Mouse (Mus musculus) forebrain, embryonic 15.5 days (tissue): ENCODE results near the gene Ptprt. TPM values are rescaled to one million over a fixed set of nuclear protein-coding genes. Genes with fewer than 3 reads are reported as not detected.
A peak's percentile ranks its signal among the peaks of the same experiment; 100 is the strongest.

ENCODE experiments used
- ATAC-seq: fragments of 200-750 bp; cut with Nextera tagmentation; replicated peaks from 2 replicates; pipeline ENCODE4 v1.8.0; 2017; ENCODE audit warnings: mild to moderate bottlenecking, moderate TSS enrichment, moderate library complexity
- H3K27ac ChIP-seq: fragments of 300-500 bp; sonication (generic); replicated peaks from 2 replicates; pipeline ENCODE4 v1.5.1; 2015; ENCODE audit warnings: mild to moderate bottlenecking, inconsistent platforms
- H3K27me3 ChIP-seq: fragments of 300-500 bp; sonication (generic); 2 replicates; pipeline ENCODE4 v1.6.1; 2015; ENCODE audit warnings: inconsistent platforms
- H3K36me3 ChIP-seq: fragments of 300-500 bp; sonication (generic); 2 replicates; pipeline ENCODE4 v1.6.1; 2015; ENCODE audit warnings: mild to moderate bottlenecking, inconsistent platforms
- H3K4me1 ChIP-seq: fragments of 300-500 bp; sonication (generic); 2 replicates; pipeline ENCODE4 v1.6.1; 2015; ENCODE audit warnings: inconsistent platforms
- H3K4me2 ChIP-seq: fragments of 300-500 bp; sonication (generic); replicated peaks from 2 replicates; pipeline ENCODE4 v1.6.1; 2015; ENCODE audit warnings: mild to moderate bottlenecking, inconsistent platforms
- H3K4me3 ChIP-seq: fragments of 300-500 bp; sonication (generic); 2 replicates; pipeline ENCODE4 v1.5.1; 2015; ENCODE audit warnings: mild to moderate bottlenecking, inconsistent platforms
- H3K9ac ChIP-seq: fragments of 300-500 bp; sonication (generic); replicated peaks from 2 replicates; pipeline ENCODE4 v1.6.1; 2015; ENCODE audit warnings: mild to moderate bottlenecking, inconsistent platforms
- H3K9me3 ChIP-seq: fragments of 300-500 bp; sonication (generic); 2 replicates; pipeline ENCODE4 v1.6.1; 2016; ENCODE audit warnings: inconsistent platforms
- WGBS: fragments of 180-500 bp; shearing (Covaris S2); methylation state at CpG from one replicate; pipeline ENCODE4 v1.1.7; 2015; ENCODE audit warnings: mixed read lengths; 5-methylcytosine and 5-hydroxymethylcytosine counted together
- polyA plus RNA-seq: library from polyadenylated mRNA; unstranded; fragments of >200 nt; fragmentation: Nextera tagmentation; extraction: Ambion mirVana; gene quantifications from 2 replicates; pipeline ENCODE4 v1.2.1, GENCODE M21; 2015

The Ptprt gene
- polyA plus RNA-seq, 1 experiment from 2014 or later = 8.2 TPM

DNA sequence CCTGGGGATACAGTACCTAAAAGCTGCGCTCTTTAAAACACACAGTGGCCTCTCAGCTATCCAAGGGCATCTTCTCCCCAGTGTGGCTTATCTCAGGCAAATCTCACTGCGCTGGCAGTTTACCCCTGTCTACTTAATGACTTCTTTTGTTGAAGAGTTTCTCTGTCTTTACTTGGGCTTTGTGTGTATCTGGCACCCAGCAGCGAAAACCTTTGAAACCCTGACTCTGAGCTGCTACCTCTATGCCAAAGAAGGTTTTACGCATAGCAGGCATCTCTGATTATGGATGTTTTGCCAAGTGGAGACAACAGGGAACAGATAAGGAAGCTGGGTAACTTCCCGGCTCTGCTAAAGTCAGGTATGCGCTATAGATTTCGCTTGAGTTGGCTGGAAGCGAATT, 956.1 kb downstream of the Ptprt start:
- ATAC-seq = no peak

GRCm38 (mm10) chr2:161704410-161704809, 956.5 kb downstream of the Ptprt start:
- Histone ChIP-seq H3K27ac (no peak overlapping the region), H3K9ac (no peak overlapping the region), H3K4me3 (no peak overlapping the region), H3K4me2 (0 out of 2 replicates have a peak overlapping the region, but pooled peaks have one; percentile 2), H3K4me1 (peaks cover 16% of the 10 kb centered on the region), H3K36me3 (no peaks in the 10 kb centered on the region), H3K9me3 (no peaks in the 10 kb centered on the region), H3K27me3 (no peaks in the 10 kb centered on the region)
- ATAC-seq = no peak
- WGBS = 31% methylated on average over 9 of the region's 9 CpGs

More for the DNA sequence above, 956.1 kb downstream of the Ptprt start:
- no peak overlapping the region for H3K27ac ChIP-seq
- no peaks in the 10 kb centered on the region for H3K36me3 ChIP-seq
- no peaks in the 10 kb centered on the region for H3K27me3 ChIP-seq
- peaks cover 16% of the 10 kb centered on the region for H3K4me1 ChIP-seq
- 13% methylated on average over 8 of the region's 8 CpGs for WGBS
- H3K9me3 ChIP-seq = no peaks in the 10 kb centered on the region
- H3K4me3 ChIP-seq = no peak overlapping the region
- no peak overlapping the region for H3K9ac ChIP-seq
- 0 out of 2 replicates have a peak overlapping the region, but pooled peaks have one; percentile 2 for H3K4me2 ChIP-seq

DNA sequence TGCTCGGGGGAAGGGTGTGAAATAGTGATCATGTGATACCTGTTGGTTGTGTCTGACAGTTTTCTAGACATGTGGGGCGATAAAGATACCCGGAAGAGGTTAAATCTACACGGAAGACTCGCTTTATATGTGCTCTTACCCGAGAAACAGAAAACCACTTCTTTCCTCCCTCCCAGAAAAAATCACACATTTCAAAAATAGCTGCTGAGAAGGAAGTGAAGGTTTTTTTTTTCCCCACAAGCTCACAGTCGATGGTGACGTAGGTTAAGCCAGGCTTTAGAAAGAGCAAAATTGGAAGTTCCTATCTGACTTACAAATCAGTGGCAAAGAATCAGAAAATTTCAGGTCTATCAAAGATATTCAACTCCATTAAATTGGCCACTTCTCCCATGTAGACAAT, 965.1 kb downstream of the Ptprt start:
- no peak overlapping the region for H3K9ac ChIP-seq
- H3K9me3 ChIP-seq = no peaks in the 10 kb centered on the region
- no peaks in the 10 kb centered on the region for H3K27me3 ChIP-seq
- H3K4me3 ChIP-seq = no peak overlapping the region
- H3K27ac ChIP-seq = no peak overlapping the region
- no peaks in the 10 kb centered on the region for H3K4me1 ChIP-seq
- H3K4me2 ChIP-seq = no peak overlapping the region
- no peaks in the 10 kb centered on the region for H3K36me3 ChIP-seq
- no peak for ATAC-seq
- 85% methylated on average over 8 of the region's 8 CpGs for WGBS

GRCm38 (mm10) chr2:161668302-161668986, 992.5 kb downstream of the Ptprt start:
- Histone ChIP-seq H3K36me3 (no peaks in the 10 kb centered on the region), H3K9ac (no peak overlapping the region), H3K4me2 (no peak overlapping the region), H3K4me3 (no peak overlapping the region), H3K9me3 (no peaks in the 10 kb centered on the region), H3K27ac (peak overlapping the region; percentile 63), H3K4me1 (0 out of 2 replicates have a peak, but pooled peaks cover 6% of the 10 kb centered on the region), H3K27me3 (no peaks in the 10 kb centered on the region)
- 38% methylated on average over 12 of the region's 12 CpGs for WGBS
- ATAC-seq = peak; percentile 89

GRCm38 (mm10) chr2:161661912-161662311, 999.0 kb downstream of the Ptprt start:
- no peaks in the 10 kb centered on the region for H3K9me3 ChIP-seq
- no peak overlapping the region for H3K4me2 ChIP-seq
- no peak overlapping the region for H3K4me3 ChIP-seq
- H3K4me1 ChIP-seq = peaks cover 9% of the 10 kb centered on the region
- H3K27ac ChIP-seq = no peak overlapping the region
- H3K9ac ChIP-seq = no peak overlapping the region
- WGBS = 8% methylated on average over 5 of the region's 5 CpGs
- 0 out of 2 replicates have a peak, but pooled peaks have one; percentile 13 for ATAC-seq
- H3K36me3 ChIP-seq = no peaks in the 10 kb centered on the region
- no peaks in the 10 kb centered on the region for H3K27me3 ChIP-seq

GRCm38 (mm10) chr2:161660827-161661226, 1000.1 kb downstream of the Ptprt start:
- no peaks in the 10 kb centered on the region for H3K36me3 ChIP-seq
- H3K4me1 ChIP-seq = peaks cover 9% of the 10 kb centered on the region
- no peak overlapping the region for H3K27ac ChIP-seq
- no peaks in the 10 kb centered on the region for H3K9me3 ChIP-seq
- H3K4me3 ChIP-seq = no peak overlapping the region
- no peak for ATAC-seq
- H3K4me2 ChIP-seq = no peak overlapping the region
- WGBS = 21% methylated on average over 4 of the region's 4 CpGs
- H3K27me3 ChIP-seq = no peaks in the 10 kb centered on the region
- H3K9ac ChIP-seq = no peak overlapping the region

DNA sequence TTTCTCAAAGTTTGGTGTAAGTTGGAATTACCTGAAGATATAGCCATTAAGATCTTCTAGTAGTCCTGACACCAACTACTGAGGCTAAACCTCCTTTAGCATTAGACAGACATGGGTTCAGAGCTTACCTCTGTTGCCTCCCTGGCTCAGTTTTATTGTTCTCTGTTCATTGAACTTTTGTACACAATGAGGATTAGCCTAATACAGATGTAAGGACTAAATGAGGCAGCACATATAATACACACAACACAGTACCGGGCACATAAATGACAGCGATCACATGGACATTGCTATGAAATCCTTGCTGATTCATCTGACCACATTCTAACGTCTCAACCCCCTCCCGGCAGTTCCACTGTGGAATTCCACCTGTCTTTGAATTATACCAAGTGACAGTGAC, 1003.9 kb downstream of the Ptprt start:
- Histone ChIP-seq H3K4me3 (no peak overlapping the region), H3K27me3 (no peaks in the 10 kb centered on the region), H3K27ac (no peak overlapping the region), H3K4me2 (no peak overlapping the region), H3K36me3 (no peaks in the 10 kb centered on the region), H3K9me3 (no peaks in the 10 kb centered on the region), H3K4me1 (peaks cover 4% of the 10 kb centered on the region), H3K9ac (no peak overlapping the region)
- 77% methylated on average over 4 of the region's 4 CpGs for WGBS
- no peak for ATAC-seq

DNA sequence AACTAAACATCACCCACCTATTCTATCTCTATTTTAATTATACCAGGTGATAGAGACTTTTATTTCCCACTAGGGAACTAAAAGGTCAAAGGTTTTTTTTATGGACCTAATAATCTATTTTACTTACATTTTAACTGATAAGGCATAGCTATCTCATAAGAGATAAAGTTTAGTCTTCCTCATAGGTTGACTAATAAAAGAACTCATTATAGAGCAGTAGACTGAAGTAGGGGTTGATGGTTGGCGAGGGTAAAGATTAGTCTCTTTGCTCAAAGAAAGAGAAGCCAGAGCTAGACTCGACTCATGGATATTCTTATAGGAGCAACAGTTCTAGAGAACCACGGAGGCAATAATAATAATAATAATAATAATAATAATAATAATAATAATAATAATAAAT, 1004.3 kb downstream of the Ptprt start:
- H3K36me3 ChIP-seq = no peaks in the 10 kb centered on the region
- no peak overlapping the region for H3K4me3 ChIP-seq
- WGBS = 88% methylated on average over 3 of the region's 3 CpGs
- ATAC-seq = no peak
- H3K4me2 ChIP-seq = no peak overlapping the region
- H3K9me3 ChIP-seq = no peaks in the 10 kb centered on the region
- no peaks in the 10 kb centered on the region for H3K27me3 ChIP-seq
- no peaks in the 10 kb centered on the region for H3K4me1 ChIP-seq
- no peak overlapping the region for H3K9ac ChIP-seq
- no peak overlapping the region for H3K27ac ChIP-seq

GRCm38 (mm10) chr2:161640805-161641204, 1020.1 kb downstream of the Ptprt start:
- 88% methylated on average over 2 of the region's 2 CpGs for WGBS
- H3K27ac ChIP-seq = no peak overlapping the region
- H3K4me2 ChIP-seq = no peak overlapping the region
- no peaks in the 10 kb centered on the region for H3K36me3 ChIP-seq
- H3K9me3 ChIP-seq = no peaks in the 10 kb centered on the region
- no peak overlapping the region for H3K9ac ChIP-seq
- no peak for ATAC-seq
- H3K27me3 ChIP-seq = no peaks in the 10 kb centered on the region
- no peaks in the 10 kb centered on the region for H3K4me1 ChIP-seq
- no peak overlapping the region for H3K4me3 ChIP-seq

DNA sequence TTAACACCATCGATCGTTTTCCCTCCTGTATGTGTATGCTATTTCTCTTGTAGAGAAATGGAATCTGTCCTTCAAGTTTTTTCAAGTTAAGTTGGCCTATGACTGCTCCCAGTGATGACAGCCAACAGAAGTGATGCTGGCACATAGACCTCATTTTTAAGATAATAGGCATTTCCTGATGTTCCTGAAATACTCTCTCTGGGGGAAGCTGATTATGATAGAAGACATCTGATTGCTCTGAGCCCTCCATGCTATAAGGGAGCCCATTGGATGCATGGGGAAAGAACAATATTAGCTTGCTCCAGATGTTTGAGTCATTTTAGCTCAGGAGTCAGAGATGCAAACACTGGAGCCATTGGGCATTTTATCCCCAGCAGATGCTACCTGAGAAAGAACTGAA, 1026.9 kb downstream of the Ptprt start:
- Histone ChIP-seq H3K4me1 (no peaks in the 10 kb centered on the region), H3K4me3 (no peak overlapping the region), H3K9me3 (no peaks in the 10 kb centered on the region), H3K9ac (no peak overlapping the region), H3K4me2 (no peak overlapping the region), H3K36me3 (no peaks in the 10 kb centered on the region), H3K27me3 (no peaks in the 10 kb centered on the region), H3K27ac (no peak overlapping the region)
- no peak for ATAC-seq
- WGBS = 86% methylated on average over 2 of the region's 2 CpGs

- H3K9ac ChIP-seq = no peak overlapping the region
- 66% methylated on average over 1 of the region's 1 CpGs for WGBS
- H3K4me1 ChIP-seq = no peaks in the 10 kb centered on the region
- H3K27me3 ChIP-seq = no peaks in the 10 kb centered on the region
- no peaks in the 10 kb centered on the region for H3K36me3 ChIP-seq
- no peak overlapping the region for H3K4me3 ChIP-seq
- H3K27ac ChIP-seq = no peak overlapping the region
- H3K4me2 ChIP-seq = no peak overlapping the region
- H3K9me3 ChIP-seq = no peaks in the 10 kb centered on the region
- ATAC-seq = no peak
These were observed 1035.1 kb downstream of the Ptprt start for GRCm38 (mm10) chr2:161625896-161626295.

GRCm38 (mm10) chr2:161608401-161608800, 1052.5 kb downstream of the Ptprt start:
- Histone ChIP-seq H3K4me2 (no peak overlapping the region), H3K9me3 (no peaks in the 10 kb centered on the region), H3K36me3 (no peaks in the 10 kb centered on the region), H3K27me3 (no peaks in the 10 kb centered on the region), H3K4me3 (no peak overlapping the region), H3K9ac (no peak overlapping the region), H3K4me1 (no peaks in the 10 kb centered on the region), H3K27ac (no peak overlapping the region)
- ATAC-seq = no peak
- WGBS = 84% methylated on average over 4 of the region's 4 CpGs

- Histone ChIP-seq H3K9me3 (no peaks in the 10 kb centered on the region), H3K27me3 (no peaks in the 10 kb centered on the region), H3K9ac (no peak overlapping the region), H3K4me3 (no peak overlapping the region), H3K4me1 (no peaks in the 10 kb centered on the region), H3K27ac (no peak overlapping the region), H3K36me3 (no peaks in the 10 kb centered on the region), H3K4me2 (no peak overlapping the region)
- no peak for ATAC-seq
- 51% methylated on average over 4 of the region's 4 CpGs for WGBS
These were observed 1053.6 kb downstream of the Ptprt start for GRCm38 (mm10) chr2:161607372-161607771.
